Mouse (Mus musculus): ENCODE measurements around the gene Sfn.

Gene Sfn

DNA sequence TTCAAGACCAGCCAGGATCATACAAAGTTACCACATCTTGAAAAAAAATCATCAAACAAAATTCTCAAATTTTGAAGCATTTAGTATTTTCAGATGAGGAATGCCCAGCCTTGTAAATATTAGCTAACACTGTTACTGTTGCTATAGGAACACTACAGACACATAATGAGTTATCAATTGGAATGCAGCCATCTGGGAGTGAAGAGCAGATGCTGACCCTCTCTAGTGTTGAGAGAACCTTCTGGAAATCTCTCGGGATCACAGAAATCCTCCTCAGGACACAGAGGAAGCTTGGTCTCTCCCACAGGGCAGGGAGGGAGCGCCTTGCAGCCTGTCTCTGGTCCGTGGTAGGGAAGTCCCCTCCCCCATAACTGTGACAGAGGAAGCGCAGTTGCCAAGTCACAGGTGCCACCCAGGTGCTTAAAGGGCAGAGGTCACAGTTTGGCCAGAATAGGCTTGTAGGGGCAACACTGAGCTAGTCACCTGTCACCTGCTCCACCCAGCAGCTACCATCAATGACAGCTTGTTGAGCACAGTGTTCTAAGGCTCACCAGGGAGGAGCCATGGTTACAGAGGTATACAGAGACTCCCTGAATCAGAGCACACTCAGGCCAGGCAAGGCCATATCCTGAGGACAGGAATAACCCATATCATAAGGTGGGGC lies 17.6 kb upstream of the Sfn start:
- DNase-seq (ENCODE audit: low spot score): no peak

DNA sequence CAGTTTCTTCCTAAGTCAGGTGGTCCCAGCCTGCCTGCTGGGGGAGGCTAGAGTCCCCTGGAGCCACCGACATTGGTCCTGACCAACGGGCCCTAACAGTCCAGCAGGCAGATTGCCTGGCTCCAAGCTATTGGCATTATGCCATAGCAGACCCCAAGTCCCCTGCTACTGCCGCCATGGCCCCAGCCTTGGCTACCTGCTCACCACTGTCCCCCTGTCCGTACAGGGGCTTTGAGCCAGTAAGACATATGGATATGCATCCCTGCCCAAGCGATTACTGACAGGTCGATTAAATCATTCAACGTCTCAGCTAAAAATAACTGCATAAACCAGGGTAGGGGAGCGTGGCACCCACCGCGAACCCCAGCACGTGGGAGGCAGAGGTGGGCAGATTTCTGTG lies 16.0 kb upstream of the Sfn start:
- DNase-seq (ENCODE audit: low spot score): no peak

- DNase-seq (ENCODE audit: low spot score): no peak
Measured at GRCm38 (mm10) chr4:133615416-133615815, 13.4 kb upstream of the Sfn start.

DNA sequence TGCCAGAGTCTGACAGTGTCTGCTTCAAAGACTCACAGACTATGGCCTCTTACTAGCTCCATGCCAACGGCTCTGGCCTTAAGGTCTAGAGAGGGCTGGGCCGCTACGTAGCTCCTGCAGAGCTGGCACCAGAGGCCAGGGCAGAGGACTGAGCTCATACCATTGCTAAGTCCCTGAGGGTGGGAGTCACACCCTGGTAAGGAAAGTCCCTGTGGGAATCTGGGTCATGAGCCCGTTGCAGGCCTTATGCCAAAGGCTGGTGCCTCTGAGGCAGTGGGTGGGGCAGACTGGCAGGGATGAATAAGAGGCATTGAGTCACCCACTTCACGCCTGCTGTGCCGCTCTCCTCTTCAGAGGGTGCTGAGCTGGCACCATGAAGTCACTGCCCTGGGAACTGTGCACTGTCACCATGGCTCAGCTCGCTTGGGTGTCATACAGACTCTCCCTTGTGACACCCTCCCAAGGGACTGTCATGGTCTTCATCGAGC lies 12.3 kb upstream of the Sfn start:
- no peak for DNase-seq (ENCODE audit: low spot score)

DNA sequence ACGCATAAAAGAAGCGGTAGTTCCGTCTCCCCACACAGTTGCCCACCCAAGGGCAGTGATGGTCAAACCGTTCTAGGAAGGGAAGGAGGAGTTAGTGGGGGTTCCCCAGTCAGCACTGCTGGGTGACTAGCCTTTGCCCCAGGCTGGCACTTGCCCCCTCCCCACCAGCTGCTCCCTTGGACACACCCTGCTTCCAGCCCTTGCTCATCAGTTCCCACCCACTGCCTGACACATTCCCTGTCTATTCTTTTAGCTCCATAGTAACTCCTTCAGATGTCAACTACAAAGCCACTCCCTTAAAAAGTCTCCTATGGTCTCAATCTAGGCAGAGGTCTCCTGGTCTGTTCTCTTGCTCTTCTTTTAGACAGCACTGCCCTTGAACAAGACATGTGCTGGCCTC lies 11.9 kb upstream of the Sfn start:
- DNase-seq (ENCODE audit: low spot score): no peak

DNA sequence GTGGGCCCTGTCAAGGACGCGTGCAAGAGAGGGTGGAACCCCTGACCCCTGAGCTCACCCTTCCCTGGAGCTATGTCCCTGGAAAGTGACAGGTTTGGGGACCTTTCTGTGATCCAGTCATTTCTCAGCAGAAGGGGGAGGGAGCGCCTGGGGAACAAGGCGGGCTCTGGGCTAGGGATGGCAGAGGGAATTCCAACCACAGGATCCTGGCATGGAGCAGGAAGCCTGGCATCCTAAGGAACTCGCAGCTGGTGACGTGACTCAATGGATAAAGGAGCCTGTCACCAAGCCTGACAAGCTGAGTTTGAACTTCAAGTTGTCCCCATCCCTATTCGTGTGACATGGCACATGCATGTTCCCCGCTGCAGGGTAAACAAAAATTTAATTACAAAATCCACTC lies 11.1 kb upstream of the Sfn start:
- DNase-seq (ENCODE audit: low spot score): no peak

GRCm38 (mm10) chr4:133612416-133612815 lies 10.4 kb upstream of the Sfn start:
- no peak for DNase-seq (ENCODE audit: low spot score)

DNA sequence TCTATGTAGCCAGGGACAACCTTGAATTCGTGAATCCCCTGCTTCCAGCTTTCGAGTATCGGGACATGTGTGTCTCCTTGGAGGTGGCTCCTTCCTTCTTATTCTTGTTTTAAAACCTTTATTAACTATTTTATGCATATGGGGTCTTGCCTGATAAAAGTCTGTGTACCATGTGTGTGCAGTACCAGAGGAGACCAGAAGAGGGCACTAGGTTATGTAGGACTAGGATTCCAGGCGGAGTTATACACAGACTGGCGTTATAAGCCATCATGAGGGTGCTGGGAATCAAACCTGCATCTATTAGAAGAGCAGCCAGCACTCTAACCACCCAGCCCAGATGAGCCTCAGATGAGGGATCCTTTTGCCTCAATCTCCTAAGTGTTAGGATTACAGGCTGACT lies 9.8 kb upstream of the Sfn start:
- DNase-seq (ENCODE audit: low spot score): no peak

DNA sequence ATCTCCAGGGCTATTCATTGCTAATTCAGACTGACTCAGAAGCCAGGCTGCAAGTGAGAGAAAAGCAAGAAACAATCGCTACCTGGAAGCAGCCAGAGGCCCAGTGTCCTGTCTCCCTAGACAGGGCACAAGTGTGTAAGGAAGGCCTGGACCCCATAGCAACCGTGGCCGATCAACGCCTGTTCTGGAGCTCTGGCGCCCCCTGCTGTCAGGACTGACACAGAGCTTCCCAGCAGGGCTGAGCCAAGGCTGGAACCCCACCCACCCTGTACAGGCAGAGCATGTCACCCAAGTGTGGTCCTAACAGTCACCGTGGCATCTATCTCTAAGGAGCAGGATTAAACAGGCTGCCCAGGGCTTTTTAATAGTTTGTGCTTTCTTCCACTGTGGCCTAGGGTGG lies 7.8 kb upstream of the Sfn start:
- DNase-seq (ENCODE audit: low spot score): no peak

DNA sequence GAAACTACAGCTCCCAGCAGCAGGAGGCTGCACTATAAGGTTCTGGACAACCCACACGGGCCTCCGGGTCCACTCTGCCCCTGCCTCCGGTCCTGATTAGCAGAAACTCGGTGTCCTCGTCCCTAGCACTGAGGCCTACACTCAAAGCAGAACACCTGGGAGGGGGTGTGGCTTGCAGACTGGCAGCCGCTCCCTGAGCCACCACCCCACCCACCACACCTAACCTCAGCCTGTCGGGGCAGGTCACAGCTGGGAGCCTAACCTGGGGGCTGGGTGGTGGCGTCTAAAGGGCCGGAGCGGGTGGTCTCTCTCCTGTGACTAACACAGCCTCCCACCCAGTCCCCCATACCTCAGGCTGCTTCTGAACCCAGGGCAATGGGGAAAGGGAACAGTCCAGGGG lies 5.3 kb upstream of the Sfn start:
- DNase-seq (ENCODE audit: low spot score): no peak

GRCm38 (mm10) chr4:133605330-133605729 lies 3.4 kb upstream of the Sfn start:
- no peak for DNase-seq (ENCODE audit: low spot score)

- no peak for DNase-seq (ENCODE audit: low spot score)
Measured at GRCm38 (mm10) chr4:133604856-133605255, 2.9 kb upstream of the Sfn start.

- no peak for DNase-seq (ENCODE audit: low spot score)
Measured at GRCm38 (mm10) chr4:133604175-133604574, 2.2 kb upstream of the Sfn start.

DNA sequence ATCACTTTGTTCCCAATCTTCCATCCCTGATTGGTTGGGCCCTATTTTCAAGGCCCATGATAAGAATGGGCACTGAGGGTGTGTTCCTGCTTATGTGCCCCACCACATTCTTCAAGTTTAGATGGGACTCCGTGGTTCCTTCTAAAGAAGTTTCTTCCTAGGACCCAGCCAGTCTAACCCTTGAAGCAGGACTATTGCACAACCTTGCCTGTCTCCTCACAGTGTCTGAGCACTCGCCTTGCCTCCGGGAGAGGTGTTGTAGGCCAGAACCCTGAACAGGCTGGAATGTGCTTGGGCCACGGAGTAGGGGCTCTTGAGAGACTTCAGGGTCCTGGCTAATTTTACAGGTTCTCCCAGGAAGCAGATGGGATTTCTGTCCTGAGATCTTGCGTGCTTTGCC lies 1.1 kb upstream of the Sfn start:
- DNase-seq (ENCODE audit: low spot score): no peak

GRCm38 (mm10) chr4:133600306-133600705 lies 1.7 kb downstream of the Sfn start:
- no peak for DNase-seq (ENCODE audit: low spot score)

DNA sequence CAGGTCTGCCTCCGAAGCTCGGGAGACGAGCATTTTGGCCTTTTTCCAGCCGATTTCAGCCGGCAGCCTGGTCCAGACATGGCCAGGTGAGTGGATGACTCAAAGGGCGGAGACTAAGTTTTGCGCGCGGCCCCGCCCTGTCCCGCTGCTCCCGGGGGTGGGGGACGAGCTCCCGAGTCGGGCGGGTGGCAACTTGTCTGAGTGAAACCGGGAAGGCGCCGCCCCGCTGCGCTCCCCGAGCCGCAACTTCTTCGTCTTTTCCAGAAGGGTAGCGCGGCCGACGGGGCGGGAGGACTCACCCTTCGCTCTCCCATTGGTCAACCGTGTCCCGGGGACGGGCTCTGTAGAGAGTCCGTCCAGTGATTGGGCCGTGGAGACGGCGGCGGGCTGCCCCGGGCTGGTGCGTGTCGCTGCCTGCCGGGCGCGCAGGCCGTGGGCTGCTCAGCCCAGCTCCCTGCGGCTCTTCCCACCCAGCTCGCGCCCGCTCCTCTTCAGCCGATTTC lies 2.3 kb downstream of the Sfn start:
- peak; percentile 78 for DNase-seq (ENCODE audit: low spot score)

- DNase-seq (ENCODE audit: low spot score): no peak
Measured at GRCm38 (mm10) chr4:133599116-133599515, 2.9 kb downstream of the Sfn start.

- no peak for DNase-seq (ENCODE audit: low spot score)
Measured at GRCm38 (mm10) chr4:133598616-133599015, 3.4 kb downstream of the Sfn start.

DNA sequence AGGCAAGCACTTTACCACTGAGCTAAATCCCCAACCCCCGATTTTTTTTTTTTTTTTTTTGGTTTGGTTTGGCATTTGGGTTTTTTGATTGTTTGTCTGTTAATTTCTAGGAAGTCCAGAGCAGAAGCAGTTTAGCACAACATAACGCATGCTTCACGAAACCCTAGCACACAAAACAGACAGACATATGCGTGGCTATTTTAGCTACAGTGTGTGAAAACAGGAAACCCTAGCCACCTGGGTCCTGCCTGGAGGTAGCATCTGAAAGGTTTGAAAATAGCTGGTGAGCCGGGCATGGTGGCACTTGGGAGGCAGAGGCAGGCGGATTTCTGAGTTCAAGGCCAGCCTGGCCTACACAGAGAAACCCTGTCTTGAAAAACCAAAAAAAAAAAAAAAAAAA lies 5.9 kb downstream of the Sfn start:
- DNase-seq (ENCODE audit: low spot score): no peak

DNA sequence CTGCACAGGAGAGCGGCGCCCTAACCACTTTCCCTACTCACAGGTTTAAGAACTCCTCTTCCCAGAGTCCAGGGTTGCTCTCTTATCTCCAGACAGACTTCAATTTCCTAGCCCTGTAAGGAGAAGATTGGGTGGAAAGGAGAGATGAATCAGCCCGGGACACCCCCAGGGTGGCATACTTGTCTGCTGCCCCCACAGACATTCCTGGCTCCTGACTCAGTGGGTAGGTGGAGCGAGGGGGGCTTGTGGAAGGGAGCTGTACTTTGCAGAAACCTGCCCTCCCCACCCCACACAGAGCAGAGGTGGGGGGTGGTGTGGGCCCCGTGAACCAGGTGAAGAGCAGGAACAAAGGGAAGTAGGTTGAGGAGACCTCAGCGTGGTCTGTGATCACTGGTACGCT lies 6.4 kb downstream of the Sfn start:
- no peak for DNase-seq (ENCODE audit: low spot score)

DNA sequence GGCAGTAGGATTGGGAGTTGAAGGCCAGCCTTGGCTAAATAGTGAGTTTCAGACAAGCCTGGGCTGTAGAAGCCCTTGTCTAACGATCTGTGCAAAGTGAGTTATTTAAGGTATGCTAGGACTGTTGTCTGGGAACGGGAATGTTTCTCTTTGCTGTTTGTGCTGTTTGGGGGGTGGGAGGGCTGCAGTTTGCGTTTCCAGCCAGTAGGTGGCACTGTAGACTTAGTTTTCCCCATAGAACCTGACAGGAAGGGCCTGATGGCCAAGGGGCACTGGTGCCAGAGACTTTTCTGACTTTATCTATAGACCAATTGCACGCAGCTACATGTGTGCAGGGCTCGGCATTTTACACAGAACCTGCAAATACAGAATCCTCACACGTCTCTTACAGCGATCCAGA lies 9.4 kb downstream of the Sfn start:
- no peak for DNase-seq (ENCODE audit: low spot score)

DNA sequence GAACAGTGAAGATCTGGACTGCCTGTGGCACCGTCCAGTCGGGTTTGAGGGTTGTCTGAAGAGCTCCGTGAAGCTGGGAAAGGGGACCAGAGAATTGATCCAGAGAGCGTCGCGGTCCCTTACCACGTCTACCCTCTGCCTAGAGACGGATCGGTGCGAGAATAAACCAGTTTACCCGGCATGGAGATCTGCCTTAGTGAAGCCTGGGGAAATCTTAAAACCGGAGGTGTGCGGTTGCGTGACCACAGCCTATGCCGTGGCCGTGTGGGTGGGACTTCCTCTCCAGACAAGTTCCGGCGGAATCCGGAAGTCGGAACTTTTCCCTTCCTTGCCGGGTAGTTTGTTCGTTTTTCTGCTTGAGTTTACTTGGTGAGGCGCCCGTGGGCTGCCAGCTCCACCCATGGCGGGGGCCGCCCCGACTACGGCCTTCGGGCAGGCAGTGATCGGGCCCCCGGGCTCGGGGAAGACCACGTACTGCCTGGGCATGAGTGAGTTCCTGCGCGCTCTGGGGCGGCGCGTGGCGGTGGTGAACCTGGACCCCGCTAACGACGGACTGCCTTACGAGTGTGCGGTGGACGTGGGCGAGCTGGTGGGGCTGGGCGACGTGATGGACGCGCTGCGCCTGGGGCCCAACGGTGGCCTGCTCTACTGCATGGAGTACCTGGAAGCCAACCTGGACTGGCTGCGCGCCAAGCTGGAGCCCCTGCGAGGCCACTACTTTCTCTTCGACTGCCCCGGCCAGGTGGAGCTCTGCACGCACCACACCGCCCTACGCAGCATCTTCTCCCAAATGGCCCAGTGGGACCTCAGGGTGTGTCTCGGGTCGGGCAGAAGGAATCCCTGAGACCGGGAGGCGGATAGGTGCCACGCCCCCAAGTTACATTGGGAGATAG lies 17.7 kb downstream of the Sfn start, which contains the start of gene Gpn2:
Gpn2 (plus strand) TSS at position 304 of the 893 bp plus-strand sequence.
- no peak for DNase-seq (ENCODE audit: low spot score)

GRCm38 (mm10) chr4:133583690-133584058 lies 18.3 kb downstream of the Sfn start:
- DNase-seq (ENCODE audit: low spot score): no peak
